In genomic region chr10:44372210-44372609, GRCm38 (mm10) we compare ENCODE assay signal across 25 mouse cellular contexts.
DNase-seq lines count a peak whose midpoint lies in the region; ATAC-seq and TF ChIP-seq lines count a peak whose summit lies in the region.
"Had no signal": no experiment of that assay in that cellular context is flagged by ENCODE, and none has a peak within 500 bp of the region (broad histone marks: within the 10 kb centered on the region; RNA-seq: fewer than 3 reads in every experiment).

No protein-coding gene starts in this region.

- peak; percentile 17 for DNase-seq in G1E (ENCODE audit: low spot score)
- no peak for DNase-seq in liver, embryonic 11.5 days (ENCODE audit: low spot score)
- DNase-seq in liver, embryonic 14.5 days (ENCODE audit: low read depth in 3 of 3, low spot score in 3 of 3): no peak
- DNase-seq in liver, postnatal 0 days: no peak
- no peak for DNase-seq in urinary bladder, postnatal 4 days (ENCODE audit: low spot score in 2 of 2)
- DNase-seq in Muller cell, postnatal 12 days (ENCODE audit: inconsistent ontology term): no peak
- no peak for DNase-seq in thymus, postnatal 36 days
- DNase-seq in right cerebral cortex, postnatal 10 days (ENCODE audit: low spot score in 2 of 2): no peak
- DNase-seq: adrenal gland, postnatal 10 days; adrenal gland, postnatal 36 days; cerebellum, adult 18-20 months; cerebellum, adult 9-10 months; cerebellum, postnatal 14 days; forebrain, postnatal 0 days; gastrocnemius, postnatal 25 days; heart, adult 18-20 months; heart, postnatal 10 days; heart, postnatal 36 days had no signal

- H3K4me3 ChIP-seq in G1E (ENCODE audit: low read depth, low read length): no peak overlapping the region
- no peak overlapping the region for H3K4me3 ChIP-seq in liver, embryonic 11.5 days (ENCODE audit: low read depth, low read length)
- no peak overlapping the region for H3K4me3 ChIP-seq in liver, embryonic 14.5 days (ENCODE audit: insufficient read depth in 1 of 2, low read depth in 2 of 2, low read length in 2 of 2)
- no peak overlapping the region for H3K4me3 ChIP-seq in liver, postnatal 0 days (ENCODE audit: low read depth, low read length)
- H3K4me3 ChIP-seq: forebrain, embryonic 10.5 days; heart, embryonic 12.5 days; heart, embryonic 15.5 days; hindbrain, embryonic 10.5 days; hindbrain, embryonic 13.5 days had no signal

- TF ChIP-seq EP300 in liver, embryonic 14.5 days (IDR thresholded peaks at IDR 0.05; ENCODE audit: low read depth): peak; percentile 69
- peak; percentile 60; the same call in 1 of the 2 replicates for TF ChIP-seq EP300 in liver, postnatal 0 days (IDR thresholded peaks at IDR 0.05; ENCODE audit: low read depth)

- peaks cover 2% of the 10 kb centered on the region for H3K36me3 ChIP-seq in G1E (replicated peaks)
- H3K36me3 ChIP-seq in liver, embryonic 11.5 days (ENCODE audit: control insufficient read depth, insufficient read depth, low read length): no peaks in the 10 kb centered on the region
- H3K36me3 ChIP-seq in liver, embryonic 14.5 days (replicated peaks; ENCODE audit: control insufficient read depth, insufficient read depth, low read depth): no peaks in the 10 kb centered on the region
- no peaks in the 10 kb centered on the region for H3K36me3 ChIP-seq in liver, postnatal 0 days (replicated peaks; ENCODE audit: insufficient read depth, low read length)
- H3K36me3 ChIP-seq: forebrain, embryonic 10.5 days; heart, embryonic 12.5 days; heart, embryonic 15.5 days; hindbrain, embryonic 13.5 days had no signal

- H3K27ac ChIP-seq in liver, embryonic 11.5 days (ENCODE audit: low read depth, low read length): no peak overlapping the region
- no peak overlapping the region for H3K27ac ChIP-seq in liver, embryonic 14.5 days
- no peak overlapping the region for H3K27ac ChIP-seq in liver, postnatal 0 days (ENCODE audit: low read depth)
- H3K27ac ChIP-seq: forebrain, embryonic 10.5 days; heart, embryonic 15.5 days; hindbrain, embryonic 10.5 days; hindbrain, embryonic 13.5 days had no signal

- no peak for TF ChIP-seq CTCF in G1E (IDR thresholded peaks at IDR 0.05; ENCODE audit: low read depth, low read length)
- no peak for TF ChIP-seq CTCF in liver, embryonic 14.5 days (IDR thresholded peaks at IDR 0.05; ENCODE audit: low read depth)
- no peak for TF ChIP-seq CTCF in liver, postnatal 0 days (IDR thresholded peaks at IDR 0.05; ENCODE audit: low read depth)

- no peaks in the 10 kb centered on the region for H3K9me3 ChIP-seq in G1E (replicated peaks)
- no peaks in the 10 kb centered on the region for H3K9me3 ChIP-seq in liver, embryonic 11.5 days (ENCODE audit: control insufficient read depth, low read length)
- no peaks in the 10 kb centered on the region for H3K9me3 ChIP-seq in liver, embryonic 14.5 days (ENCODE audit: control insufficient read depth, low read length)
- no peaks in the 10 kb centered on the region for H3K9me3 ChIP-seq in liver, postnatal 0 days (ENCODE audit: low read length)
- H3K9me3 ChIP-seq: forebrain, embryonic 10.5 days; heart, embryonic 12.5 days; heart, embryonic 15.5 days; hindbrain, embryonic 10.5 days; hindbrain, embryonic 13.5 days had no signal

- H3K27me3 ChIP-seq in G1E (ENCODE audit: insufficient read depth, low read length): no peaks in the 10 kb centered on the region
- no peaks in the 10 kb centered on the region for H3K27me3 ChIP-seq in liver, embryonic 11.5 days (replicated peaks; ENCODE audit: control insufficient read depth, insufficient read depth, low read length)
- no peaks in the 10 kb centered on the region for H3K27me3 ChIP-seq in liver, embryonic 14.5 days (ENCODE audit: control insufficient read depth, insufficient read depth, low read length)
- no peaks in the 10 kb centered on the region for H3K27me3 ChIP-seq in liver, postnatal 0 days (ENCODE audit: insufficient read depth, low read length)
- H3K27me3 ChIP-seq: heart, embryonic 12.5 days; heart, embryonic 15.5 days; hindbrain, embryonic 13.5 days had no signal

- no peak overlapping the region for H3K4me2 ChIP-seq in liver, embryonic 11.5 days
- no peak overlapping the region for H3K4me2 ChIP-seq in liver, embryonic 14.5 days (ENCODE audit: low read depth)
- no peak overlapping the region for H3K4me2 ChIP-seq in liver, postnatal 0 days (ENCODE audit: low read depth, low read length)
- H3K4me2 ChIP-seq: heart, embryonic 12.5 days; heart, embryonic 15.5 days; hindbrain, embryonic 13.5 days had no signal

- H3K9ac ChIP-seq in liver, embryonic 11.5 days (ENCODE audit: low read depth, low read length): no peak overlapping the region
- no peak overlapping the region for H3K9ac ChIP-seq in liver, embryonic 14.5 days (replicated peaks)
- no peak overlapping the region for H3K9ac ChIP-seq in liver, postnatal 0 days (replicated peaks)
- H3K9ac ChIP-seq: forebrain, postnatal 0 days; heart, embryonic 12.5 days; heart, embryonic 15.5 days; hindbrain, embryonic 13.5 days had no signal

- peaks cover 45% of the 10 kb centered on the region for H3K4me1 ChIP-seq in G1E (ENCODE audit: insufficient read depth, low read depth, low read length)
- H3K4me1 ChIP-seq in liver, embryonic 11.5 days (replicated peaks; ENCODE audit: control insufficient read depth, insufficient read depth, low read length): peaks cover 18% of the 10 kb centered on the region
- peaks cover 19 to 24% of the 10 kb centered on the region in 2 experiments; a peak in 3 of 4 replicates for H3K4me1 ChIP-seq in liver, embryonic 14.5 days (replicated peaks; ENCODE audit: control insufficient read depth in 2 of 2, insufficient read depth in 2 of 2, low read length in 1 of 2)
- H3K4me1 ChIP-seq in liver, postnatal 0 days (ENCODE audit: insufficient read depth): peaks cover 4% of the 10 kb centered on the region
- H3K4me1 ChIP-seq: forebrain, embryonic 10.5 days; heart, embryonic 12.5 days; heart, embryonic 15.5 days; hindbrain, embryonic 10.5 days; hindbrain, embryonic 13.5 days had no signal

- WGBS in liver, embryonic 11.5 days: 51% methylated on average over 3 of the region's 3 CpGs
- 16% methylated on average over 3 of the region's 3 CpGs for WGBS in liver, embryonic 14.5 days (ENCODE audit: insufficient replicate concordance)
- WGBS in liver, postnatal 0 days (ENCODE audit: insufficient replicate concordance): 38% methylated on average over 3 of the region's 3 CpGs

- peak; percentile 78 for ATAC-seq in G1E (ENCODE audit: extremely low read depth, insufficient number of reproducible peaks, low FRiP score, poor library complexity, severe bottlenecking)
- ATAC-seq in liver, embryonic 11.5 days (replicated peaks; ENCODE audit: low FRiP score): peak; percentile 84
- ATAC-seq in liver, embryonic 14.5 days (ENCODE audit: insufficient read depth): peak; percentile 81
- ATAC-seq in liver, postnatal 0 days: peak; percentile 40; the same call in 1 of the 2 replicates
- ATAC-seq: forebrain, embryonic 14.5 days; forebrain, postnatal 0 days; hindbrain, embryonic 16.5 days had no signal
